Mouse (Mus musculus) retina, postnatal 1 day (tissue): ENCODE results near the gene Sema4a.
A peak's percentile ranks its signal among the peaks of the same experiment; 100 is the strongest.

Experiments
- DNase-seq: peaks from one replicate; pipeline ENCODE4 v3.0.0-alpha.2; 2012

Gene Sema4a

DNA sequence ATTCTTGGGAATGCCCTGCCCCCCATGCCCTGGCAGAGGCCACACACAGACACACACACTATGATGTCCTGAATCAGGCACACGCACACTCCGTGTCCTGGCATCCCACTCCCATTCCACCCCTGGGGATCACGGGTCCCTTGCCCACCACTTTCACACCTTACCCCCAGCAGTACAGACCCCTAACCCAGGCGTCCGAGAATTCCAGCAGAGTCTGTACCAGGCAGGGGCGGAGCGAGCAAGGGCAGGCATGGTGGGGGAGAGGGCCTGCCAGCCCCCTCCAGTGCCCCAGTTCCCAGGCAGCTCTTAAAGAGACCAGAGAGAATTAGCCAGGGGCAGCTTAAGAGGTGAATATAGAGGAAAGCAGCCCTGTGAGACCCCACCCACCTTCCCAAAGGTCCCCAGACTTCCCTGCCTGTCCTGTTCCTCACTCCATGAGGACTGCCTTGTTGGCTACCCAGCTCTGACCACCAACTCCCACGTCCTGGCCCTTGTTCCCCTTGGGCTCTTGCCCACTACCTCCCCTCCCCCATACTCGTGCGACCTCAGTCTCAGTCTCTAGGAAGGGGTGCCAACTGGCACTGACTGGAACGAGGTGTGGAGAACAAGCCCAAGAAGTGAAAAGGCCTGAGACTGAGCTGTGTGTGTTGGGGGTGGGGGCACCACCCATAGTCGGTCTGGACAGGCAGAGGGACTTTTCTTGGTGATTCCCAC, at the start of gene Sema4a:
Sema4a (minus strand) TSS at position 200 of the 714 bp plus-strand sequence.
- peak; percentile 90 for DNase-seq

DNA sequence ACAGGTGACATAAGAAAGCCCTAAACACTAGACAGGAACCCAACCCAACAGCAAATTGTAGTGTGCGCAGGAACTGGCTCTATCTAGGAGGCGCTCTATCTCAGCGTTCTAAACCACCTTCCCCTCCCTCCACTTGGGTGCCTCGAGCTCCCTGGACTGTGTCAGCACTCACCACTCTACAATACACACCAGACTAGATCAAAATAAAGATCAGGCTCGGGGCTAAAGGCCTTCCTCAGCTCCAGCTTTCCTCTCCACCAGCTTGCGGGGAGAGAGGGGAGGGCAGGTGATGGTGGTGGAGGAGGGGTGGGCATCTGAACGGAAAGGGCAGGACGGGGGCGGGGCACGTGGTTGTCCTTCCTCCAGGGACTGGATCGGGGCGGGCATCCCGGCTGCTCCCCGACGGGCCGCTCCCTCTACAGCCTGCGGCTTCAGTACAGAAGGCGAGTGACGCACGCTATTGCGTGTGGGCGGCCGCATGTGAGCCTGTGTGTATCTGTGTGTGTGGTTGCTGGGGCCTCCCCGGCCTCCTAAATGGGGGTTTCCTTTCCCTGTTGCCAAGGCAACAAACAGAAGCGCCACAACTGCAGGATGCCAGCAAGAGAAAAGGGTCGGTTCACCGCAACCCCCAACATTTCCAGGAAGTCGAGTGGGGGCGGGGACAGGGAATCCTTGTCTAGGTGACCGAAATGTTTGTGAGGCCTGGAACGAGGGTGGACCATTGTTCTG, 48.9 kb upstream of the Sema4a start, which contains the start of gene Lmna:
Lmna (minus strand) TSS at position 265 of the 729 bp plus-strand sequence.
- DNase-seq: peak; percentile 95

DNA sequence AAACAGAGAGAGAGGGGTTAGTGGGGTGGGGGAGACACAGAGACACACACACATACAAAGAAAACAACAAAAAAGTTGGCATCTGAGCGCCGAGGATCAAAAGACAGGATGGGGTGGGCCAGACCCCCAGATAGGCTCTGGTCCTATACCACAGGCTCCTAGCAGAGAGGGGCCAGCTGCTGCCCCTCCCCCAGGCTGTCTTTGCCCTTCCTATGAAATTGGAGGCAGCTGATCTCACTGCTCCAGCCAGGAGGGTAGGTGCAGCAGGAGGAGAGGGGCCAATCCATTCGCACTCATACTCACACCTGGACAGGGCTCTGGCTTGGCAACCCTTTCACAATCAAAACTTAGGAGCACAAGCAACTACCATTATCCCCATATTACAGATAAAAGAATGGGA, 48.3 kb upstream of the Sema4a start:
- no peak for DNase-seq

DNA sequence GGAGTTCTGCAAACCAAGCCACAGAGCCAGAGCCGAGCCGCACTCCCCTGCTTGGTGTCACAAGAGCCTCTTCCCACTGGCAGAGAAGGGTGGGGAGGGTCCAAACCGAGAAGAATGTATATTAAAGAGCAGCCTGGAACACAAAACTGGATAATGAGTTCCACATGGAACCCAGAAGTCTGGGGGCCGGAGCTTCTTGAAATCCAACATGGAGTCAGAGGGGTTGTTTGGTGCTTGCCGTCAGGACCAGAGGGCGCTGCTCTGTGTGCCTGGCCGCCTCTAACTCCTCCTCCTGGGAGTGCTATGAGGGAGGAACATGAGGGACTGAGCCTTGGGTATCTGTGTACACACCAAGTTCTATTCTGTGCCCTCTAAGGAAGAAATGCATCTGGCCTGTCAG, 44.8 kb upstream of the Sema4a start:
- DNase-seq: no peak

DNA sequence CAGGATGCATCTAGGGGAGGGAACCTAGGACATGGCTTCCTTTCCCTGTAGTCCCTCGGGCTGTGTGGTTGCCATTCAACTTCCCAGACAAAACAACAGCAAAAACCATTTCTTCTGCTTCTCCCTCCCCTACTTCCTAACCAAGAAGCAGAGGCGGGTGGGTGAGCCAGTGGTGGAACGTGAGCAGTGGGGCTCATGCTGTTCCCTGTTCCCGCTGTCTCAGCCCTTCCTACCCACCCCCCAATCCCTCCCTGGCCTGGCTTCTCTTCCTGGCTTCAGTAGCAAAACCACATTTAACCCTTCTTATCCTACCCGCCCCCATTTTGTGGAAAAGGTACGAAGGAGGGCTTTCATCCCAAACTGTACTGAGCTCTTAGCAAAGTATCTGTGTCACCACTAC, 44.1 kb upstream of the Sema4a start:
- no peak for DNase-seq

DNA sequence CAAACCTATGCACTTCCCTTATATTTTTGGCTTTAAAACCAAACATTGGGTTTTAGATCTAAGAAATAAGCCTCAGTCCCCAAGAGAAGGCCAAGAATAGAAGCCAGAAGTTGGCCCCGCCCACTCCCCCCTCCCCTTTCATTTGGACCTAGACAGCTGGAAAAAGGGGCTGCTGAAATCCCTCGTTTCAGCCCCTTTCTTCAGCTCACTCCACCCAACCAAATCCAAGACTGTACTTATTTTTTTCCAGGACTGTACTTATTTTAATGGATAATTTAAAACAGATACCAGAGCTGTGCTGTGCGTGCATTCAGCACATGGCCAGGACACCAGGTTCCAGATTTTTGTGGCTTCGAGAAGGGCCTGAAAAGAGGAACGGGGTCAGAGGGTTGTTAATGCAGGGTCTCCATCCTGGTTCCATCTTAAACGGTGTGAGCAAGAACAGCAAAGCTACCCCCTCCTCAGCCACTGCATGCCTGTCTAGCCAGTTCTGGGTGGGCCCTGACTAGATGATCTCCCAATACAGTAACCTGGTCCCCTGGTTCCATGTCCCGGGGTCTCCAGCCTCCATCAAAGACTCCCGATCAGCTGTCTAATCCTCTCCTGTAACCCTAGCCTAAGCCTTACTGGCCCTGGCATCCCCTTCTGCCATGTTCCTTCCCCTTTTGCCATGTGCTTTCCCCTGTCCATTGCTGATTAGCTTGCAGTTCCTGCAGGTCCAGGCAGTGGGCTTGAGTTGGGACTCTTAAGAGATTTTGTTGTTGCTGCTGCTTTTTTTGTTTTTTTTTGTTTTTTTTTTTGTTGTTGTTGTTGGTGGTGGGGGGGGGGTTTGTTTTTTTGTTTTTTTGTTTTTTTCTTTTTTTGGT, 43.1 kb upstream of the Sema4a start:
- DNase-seq: no peak

DNA sequence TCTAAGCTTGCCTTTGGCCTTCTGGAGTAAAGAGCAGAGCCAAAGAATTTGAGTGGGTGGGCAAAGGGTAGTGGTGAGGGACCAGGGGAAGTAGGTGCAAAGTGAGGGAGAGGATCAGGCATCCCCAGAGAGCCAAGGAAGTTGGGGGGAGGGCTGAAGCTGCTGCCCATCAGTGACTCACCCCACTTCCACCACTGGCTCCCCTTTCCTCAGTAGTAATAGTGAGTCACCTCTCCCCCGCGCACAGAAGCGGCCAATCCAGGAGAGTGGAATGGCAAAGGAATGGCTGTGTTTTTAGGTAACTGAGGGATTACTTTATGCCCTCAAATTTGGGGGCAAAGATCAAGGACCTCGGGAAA, 42.5 kb upstream of the Sema4a start:
- no peak for DNase-seq

DNA sequence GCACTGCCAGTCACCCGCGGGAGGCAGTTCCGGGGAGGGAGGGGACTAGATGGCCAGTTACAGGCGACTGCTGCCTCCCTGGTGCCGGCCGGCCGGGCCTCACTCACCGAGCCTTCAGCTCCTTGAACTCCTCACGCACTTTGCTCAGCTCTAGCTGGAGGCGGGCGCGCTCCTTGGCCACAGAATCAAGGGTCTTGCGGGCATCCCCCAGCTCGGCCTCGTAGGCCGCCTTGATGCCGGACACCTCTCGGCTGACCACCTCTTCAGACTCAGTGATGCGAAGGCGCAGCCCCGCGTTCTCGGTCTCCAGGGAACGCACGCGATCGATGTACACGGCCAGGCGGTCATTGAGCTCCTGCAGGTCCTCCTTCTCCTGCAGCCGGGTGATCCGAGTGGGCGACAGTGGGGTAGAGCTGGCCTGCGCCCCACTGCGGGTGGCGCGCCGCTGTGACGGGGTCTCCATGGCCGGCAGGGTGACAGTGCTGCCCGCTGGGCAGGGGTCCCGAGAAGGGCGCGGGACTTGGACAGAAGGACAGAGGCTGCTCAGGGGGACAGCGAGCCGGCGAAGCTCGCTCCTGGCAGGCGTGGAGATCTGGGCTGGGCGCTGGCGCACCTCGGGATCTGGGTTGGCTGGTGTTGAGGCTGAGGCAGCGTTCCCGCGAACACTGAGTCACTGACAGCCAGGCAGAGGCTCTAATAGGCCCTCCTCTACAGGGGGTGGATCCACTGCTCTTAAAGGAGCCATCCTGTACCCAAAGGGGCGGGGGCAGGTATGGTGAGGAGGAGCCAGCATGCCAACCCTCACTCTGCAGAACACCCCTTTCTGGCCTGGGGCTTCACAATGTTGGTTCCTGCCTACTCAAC, 41.9 kb upstream of the Sema4a start:
- peak; percentile 83 for DNase-seq

DNA sequence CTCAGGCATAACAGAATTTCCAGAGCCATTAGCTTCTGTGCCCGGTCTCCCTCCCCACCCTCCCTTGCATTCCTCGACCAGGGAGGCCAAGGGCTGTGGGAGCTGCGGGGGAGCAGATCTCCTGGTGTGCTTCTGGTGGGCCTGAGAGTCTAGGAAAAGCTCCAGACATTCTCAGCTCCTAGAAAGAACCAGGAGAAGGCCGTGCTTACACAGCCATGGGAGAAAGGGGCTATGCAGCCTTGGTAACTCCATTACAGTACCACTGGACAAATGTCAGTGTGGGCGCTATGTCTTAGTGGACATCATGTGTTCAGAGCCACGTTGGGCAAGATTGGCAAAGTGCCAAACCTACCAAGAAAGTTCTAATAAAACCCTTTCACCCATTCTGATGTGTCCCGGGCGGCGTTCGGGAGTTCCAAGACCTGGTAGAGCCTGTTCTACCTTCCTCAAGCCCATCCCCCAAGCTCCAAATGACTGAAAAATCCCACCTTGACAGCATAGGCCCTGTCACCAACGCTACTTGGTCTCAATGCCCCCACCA, 41.1 kb upstream of the Sema4a start:
- peak; percentile 23 for DNase-seq

DNA sequence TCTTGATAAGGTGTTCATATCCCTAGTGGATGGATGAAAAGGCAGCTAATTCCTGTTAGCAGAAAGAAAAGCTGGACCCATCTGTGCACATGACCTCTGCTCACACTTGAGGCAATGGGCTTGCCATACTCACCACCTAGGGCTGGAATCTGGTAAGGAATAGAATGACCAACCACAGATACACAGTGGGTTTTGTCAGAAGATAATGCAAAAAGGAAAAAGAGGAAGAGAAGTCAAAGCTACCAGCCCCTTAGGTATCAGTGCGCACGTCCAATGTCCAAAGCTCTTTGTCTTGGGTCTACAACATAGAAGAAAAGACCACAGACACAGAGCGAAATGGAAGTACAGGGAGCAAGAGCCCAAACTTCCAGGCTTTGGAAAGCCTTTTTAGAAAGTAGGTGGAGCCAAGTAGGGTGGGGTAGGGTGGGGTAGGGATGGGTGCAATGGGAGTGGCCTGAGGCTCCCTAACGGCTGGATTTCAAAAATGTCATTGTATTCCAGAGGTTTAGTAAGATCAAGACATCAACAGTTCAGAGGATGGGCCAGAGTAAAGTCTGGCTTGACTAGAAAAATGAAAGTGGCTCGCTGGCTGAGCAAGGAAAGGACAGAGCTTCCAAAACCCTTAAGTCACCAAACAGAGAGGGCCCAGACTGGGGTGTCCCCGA, 40.5 kb upstream of the Sema4a start:
- DNase-seq: no peak

DNA sequence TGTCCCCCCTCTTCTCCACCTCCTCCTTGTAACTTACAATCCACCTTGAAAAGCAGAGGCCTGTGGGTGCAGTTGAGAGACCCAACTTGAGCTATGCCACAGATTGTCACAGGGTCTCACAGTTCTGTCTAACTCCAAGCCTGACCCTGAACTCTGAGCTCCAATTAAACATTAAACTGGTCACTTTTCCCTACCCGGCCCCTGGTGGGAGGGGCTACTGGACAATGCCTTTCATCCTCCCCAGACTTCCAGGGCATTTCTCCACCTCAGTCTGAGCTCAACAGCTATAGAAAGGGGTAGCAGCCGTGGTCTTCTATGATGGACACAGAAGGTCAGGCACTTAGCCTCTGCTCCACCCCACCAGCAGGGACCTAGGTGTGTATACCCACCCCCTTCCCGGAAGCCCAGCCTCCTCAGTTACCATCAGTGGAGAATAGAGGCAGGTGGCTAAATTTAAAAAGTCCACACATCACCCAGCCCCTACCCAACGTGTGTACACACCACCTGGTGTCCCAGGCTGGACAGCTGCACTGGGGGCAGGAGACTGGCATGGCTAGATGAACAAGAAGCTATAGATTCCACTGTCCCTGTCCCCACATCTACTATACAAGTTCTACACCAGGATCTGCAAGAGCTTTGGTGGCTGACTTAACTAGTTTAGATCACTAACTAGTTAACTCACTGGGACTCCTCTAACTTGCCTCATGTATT, 39.8 kb upstream of the Sema4a start:
- no peak for DNase-seq

DNA sequence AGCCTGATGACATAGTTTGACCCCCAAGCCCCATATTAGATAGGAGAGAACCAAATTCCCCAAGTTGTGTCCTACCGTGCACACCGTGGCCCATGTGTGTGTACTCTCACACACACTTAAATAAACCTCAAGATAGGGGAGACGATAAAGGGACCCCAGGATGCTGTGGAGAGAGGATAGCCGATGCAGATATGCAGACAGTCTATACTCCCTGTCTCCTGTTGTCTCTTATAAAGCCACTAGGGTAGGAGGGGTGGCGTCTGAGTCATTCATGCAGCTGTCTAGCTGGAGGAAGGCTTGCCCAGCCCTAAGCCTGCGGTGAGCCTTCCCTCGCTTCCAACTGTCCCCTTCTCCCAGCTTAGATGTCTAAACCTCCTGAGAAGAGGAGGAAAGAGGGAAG, 39.1 kb upstream of the Sema4a start:
- no peak for DNase-seq

DNA sequence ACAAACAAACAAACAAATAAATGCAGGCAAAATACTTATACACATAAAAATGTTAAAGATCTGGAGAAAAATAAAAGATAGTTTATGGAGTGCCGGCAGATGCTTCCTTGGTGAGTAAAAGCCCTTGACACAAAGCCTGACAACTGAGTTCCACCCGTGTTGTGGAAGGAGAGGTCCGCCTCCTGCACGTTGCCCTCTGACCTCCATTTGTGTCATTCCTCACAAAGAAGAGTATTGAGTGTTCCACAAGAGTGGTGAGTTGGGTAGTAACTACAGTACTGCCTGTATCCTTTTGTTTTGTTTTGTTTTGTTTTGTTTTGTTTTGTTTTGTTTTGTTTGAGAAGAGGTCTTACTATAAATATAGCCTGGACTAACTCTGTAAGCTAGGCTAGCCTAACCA, 38.6 kb upstream of the Sema4a start:
- no peak for DNase-seq

DNA sequence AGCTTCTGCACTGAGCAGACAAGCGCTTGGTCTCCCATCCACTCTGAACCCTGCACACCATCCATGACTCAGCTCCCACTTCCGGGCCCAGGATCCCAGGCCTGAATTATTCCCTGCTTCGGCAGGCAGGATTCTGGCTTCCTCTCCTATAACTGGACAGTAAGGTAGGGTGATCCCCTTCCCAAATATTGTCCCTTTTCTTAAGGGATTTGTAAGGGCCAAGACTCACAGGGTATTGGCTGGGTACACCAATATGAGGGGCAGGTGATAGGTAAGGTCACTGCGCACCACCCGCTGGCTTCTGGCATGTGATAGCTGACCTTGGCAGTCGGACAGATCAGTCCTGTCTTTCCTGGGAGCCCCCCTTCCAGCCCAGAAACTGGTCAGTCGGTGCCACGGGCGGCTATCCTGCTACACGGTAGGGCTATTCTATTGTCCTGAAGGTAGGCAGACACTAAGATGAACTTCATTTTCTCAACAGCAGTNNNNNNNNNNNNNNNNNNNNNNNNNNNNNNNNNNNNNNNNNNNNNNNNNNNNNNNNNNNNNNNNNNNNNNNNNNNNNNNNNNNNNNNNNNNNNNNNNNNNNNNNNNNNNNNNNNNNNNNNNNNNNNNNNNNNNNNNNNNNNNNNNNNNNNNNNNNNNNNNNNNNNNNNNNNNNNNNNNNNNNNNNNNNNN, 34.9 kb upstream of the Sema4a start:
- DNase-seq: no peak

DNA sequence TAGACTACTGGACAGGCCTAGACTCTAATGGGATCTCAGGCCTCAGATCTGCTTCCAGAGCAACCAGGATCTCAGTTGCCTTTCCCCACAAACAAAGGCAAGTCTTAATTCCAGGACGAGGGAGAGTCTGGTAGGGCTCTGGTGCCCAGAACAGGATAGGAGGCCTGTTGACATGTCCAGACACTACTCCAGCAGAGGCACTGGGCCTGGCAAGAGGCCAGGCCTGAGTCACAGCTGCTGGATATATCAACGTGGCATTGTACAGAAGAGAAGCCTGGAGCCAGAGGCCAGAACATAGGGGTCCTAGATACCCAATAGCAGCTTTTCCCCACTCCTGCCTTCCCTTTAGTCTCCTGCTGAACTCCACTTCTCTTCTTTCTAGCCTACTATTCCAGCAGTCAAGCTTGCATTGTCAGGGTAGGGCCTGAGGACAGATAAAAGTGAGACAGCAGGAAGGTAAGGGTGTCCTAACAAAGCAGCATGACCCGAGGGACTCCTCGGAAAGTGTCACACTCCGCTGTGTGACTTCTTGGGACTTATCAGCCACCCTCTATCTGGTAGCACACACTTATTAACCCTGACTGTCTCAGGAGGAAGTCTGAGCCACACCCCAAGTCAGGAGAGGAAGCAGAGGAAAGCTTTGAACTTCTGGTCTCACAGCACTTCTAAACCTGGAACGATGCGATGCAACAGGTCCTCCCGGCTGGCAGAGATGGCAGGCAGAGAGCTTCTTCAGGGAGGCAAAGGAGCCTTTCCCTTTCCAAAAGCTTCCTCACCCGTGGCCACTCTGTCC, 34.0 kb upstream of the Sema4a start:
- peak; percentile 50 for DNase-seq

DNA sequence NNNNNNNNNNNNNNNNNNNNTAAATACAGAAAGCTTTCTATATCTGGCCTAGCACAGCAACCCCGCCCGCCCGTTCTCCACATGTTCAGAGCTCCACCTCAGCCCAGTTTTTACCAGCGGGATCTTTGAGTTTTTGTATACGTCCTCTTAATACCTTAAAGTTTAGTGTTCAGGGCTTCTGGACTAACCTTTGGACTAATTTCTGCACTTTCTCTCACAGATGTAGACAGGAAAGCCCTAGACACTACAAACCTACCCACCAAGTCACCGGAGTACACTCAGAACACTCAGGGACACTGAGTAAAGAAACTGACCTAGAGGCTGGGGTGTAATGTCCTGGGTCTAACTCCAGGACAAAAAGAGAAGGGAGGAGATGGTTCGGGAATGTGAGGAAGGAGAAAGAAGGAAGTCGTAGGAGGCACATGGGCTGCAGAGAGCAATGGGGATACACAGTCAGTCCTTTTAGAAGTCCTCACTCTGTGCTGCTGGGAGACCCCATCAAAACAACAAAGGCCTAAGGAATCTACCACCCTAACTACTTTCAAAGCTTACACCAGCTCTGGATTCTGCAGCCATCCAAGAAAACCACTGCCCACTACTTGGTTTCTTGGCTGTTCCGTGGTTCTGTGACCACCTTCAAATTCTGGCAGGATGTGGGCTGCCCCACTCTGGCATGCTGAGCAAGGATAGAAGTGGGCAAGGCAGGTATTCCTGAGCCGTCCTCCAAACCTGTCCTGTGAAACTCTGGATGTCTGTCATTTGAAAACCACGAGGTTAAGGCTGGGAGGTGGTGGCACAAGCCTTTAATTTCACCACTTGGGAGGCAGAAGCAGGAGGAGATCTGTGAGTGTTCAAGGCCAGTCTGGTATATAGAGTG, 33.0 kb upstream of the Sema4a start:
- DNase-seq: no peak

DNA sequence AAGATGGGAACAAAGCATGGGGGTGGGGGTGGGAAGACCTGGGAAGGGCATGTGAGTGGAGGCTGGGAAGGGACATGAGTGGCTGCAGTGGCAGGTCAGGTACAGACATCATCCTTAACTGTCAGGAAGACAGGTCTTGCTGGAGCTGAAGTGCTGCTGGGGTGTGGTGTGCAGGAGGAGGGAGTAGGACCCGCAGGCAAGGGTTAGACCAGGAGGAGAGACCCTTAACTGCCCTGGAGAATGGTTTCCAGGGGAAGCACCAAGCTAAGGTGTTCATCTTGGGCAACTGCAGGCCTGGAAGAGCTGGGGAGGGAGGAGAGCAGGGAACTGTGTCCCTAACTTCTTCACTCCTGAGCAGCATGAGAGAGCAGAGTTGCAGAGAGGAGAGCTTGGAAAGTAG, 26.4 kb upstream of the Sema4a start:
- DNase-seq: no peak

DNA sequence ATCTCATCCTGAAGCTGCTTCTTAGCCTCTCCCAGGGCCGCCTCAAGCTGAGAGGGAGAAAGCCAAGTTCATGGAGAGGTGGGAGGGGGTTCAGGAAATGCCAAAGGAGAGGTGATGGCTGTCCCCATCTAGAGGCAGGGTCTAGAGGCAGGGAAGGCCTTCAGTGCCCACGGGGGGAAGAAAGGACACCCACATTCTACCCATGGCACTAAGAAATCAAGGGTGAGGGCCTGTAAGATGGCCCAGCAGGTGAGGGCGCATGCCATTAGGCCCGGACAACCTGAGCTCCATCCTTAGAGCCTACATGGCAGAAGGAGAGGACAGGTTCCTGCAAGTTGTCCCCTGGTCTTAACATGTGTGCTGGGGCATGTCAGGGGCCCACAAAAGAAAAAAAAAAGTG, 25.9 kb upstream of the Sema4a start:
- no peak for DNase-seq

DNA sequence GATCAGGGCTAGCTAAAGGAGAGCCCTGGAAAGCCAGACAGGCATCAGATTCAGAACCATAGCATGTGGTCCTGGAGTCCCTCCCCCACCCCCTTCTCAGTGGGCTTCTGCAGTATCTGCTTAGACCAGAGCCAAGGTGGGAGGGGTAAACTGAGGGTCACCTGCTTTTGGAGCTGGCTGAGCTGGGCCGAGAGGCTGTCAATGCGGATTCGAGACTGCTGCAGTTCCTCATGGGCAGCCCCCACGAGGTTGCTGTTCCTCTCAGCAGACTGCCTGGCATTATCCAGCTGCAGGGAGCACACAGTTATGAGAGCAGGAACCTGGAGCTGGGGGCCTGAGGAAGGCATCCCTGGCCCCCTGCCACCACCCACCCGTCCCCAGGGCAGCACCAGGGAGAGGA, 25.1 kb upstream of the Sema4a start:
- DNase-seq: no peak
